Mouse (Mus musculus) cerebellum, adult 2 months (tissue): ENCODE results near the gene Pacs2. TPM values are rescaled to one million over a fixed set of nuclear protein-coding genes. Genes with fewer than 3 reads are reported as not detected.

Experiments
- DNase-seq, 2 experiments: peaks; one replicate each; pipeline ENCODE4 v3.0.0; 2021
- H3K27ac ChIP-seq: fragments of 200-500 bp; 2 replicates; pipeline ENCODE4 v1.5.1; 2012; ENCODE audit warnings: low read length, control low read depth, inconsistent platforms; ENCODE audit not compliant: insufficient read depth
- H3K27me3 ChIP-seq: fragments of 200-500 bp; 2 replicates; pipeline ENCODE4 v1.6.1; 2012; ENCODE audit warnings: inconsistent platforms, mild to moderate bottlenecking, low read length, moderate library complexity; ENCODE audit not compliant: control insufficient read depth, insufficient read depth
- H3K4me1 ChIP-seq: fragments of 200-500 bp; 2 replicates; pipeline ENCODE4 v1.6.1; 2011; ENCODE audit warnings: low read length; ENCODE audit not compliant: control insufficient read depth, insufficient read depth
- H3K4me3 ChIP-seq: fragments of 200-500 bp; replicated peaks from 2 replicates; pipeline ENCODE3; 2011; ENCODE audit warnings: mild to moderate bottlenecking, low read depth, low read length, control low read depth; ENCODE audit not compliant: insufficient read depth
- CTCF ChIP-seq: fragments of 200-500 bp; IDR thresholded peaks from 2 replicates; pipeline ENCODE4 v1.5.1; 2011; ENCODE audit warnings: low read depth, mild to moderate bottlenecking, control low read depth, low read length, moderate library complexity, borderline replicate concordance; ENCODE audit not compliant: insufficient read depth
- POLR2A ChIP-seq: fragments of 200-500 bp; IDR thresholded peaks from 2 replicates; pipeline ENCODE4 v1.6.1; 2011; ENCODE audit warnings: low read length, control low read depth, borderline replicate concordance; ENCODE audit not compliant: insufficient read depth
- WGBS: fragments of 180-500 bp; shearing (Covaris S2); methylation state at CpG from one replicate; pipeline ENCODE4 v1.1.7; 2018; 5-methylcytosine and 5-hydroxymethylcytosine counted together
- polyA plus RNA-seq: library from polyadenylated mRNA; depleted of rRNA; stranded (reverse); fragments of >200 nt; gene quantifications from 2 replicates; pipeline ENCODE4 v1.2.3, GENCODE M21; 2012

The Pacs2 gene
- polyA plus RNA-seq, 1 experiment = 151 TPM

DNA sequence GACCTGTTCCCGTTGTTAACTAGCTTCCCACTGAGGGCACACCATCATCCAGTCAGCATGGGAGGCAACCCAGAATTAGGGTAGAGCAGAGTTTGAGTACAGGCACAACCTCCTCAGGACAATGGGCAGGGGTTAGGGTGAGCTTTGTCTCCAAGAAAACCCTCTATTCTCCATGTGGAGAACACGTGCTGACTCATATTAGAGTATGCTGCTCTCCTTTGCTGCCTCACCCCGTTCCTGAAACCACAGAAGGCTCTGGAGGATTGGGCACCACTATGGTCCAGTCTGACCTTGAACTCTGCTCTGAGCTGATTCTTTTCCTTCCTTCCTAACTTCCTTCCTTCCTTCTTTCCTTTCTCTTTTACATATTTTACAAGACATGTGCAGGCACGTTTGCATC is 24.1 kb downstream of the Pacs2 start:
- Histone ChIP-seq H3K27me3 (no peaks in the 10 kb centered on the region), H3K4me3 (no peak overlapping the region), H3K27ac (no peak overlapping the region), H3K4me1 (peaks cover 8% of the 10 kb centered on the region)
- DNase-seq = no peak
- 92% methylated on average over 4 of the region's 4 CpGs for WGBS
- TF ChIP-seq POLR2A (no peak), CTCF (no peak)

DNA sequence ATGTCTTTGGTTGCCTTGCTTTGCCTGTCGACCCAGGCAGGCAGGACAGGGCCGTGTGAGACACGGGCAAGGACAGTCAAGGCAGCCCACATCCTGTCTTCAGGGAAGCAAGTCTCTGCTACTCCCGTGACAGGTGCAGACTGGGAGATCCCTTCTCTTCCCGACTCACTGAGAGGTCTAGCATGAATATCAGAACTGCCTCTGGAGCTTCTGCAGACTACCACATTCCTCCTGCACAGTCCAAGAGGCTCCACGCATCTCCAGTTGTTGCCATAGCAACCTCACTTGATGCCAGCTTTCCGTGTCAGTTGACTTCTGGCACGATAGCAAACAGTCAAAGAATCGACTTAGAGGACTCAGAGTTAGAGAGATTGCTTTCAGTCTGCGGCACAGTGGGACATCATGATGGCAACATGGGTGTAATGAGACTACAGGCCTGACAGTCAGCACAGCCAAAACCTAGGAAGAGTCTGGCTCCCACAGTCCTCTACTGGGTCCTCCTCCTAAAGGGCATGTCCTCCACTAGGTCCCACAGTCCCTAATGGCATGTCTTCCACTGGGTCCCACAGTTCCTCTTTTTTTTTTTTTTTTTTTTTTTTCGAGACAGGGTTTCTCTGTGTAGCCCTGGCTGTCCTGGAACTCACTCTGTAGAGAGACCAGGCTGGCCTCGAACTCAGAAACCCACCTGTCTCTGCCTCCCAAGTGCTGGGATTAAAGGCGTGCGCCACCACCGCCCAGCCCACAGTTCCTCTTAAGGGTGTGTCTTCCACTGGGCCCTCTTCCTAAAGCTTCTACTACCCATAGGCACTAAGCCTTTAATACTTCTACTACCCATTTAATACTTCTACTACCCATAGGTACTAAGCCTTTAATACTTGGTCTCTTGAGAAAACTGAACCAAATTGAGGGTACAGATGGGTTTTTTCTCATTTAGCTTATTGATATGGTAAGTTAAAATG is 27.5 kb downstream of the Pacs2 start:
- Histone ChIP-seq H3K27ac (peak overlapping the region; percentile 24; the same call in 1 of the 2 replicates), H3K4me1 (peaks cover 23% of the 10 kb centered on the region), H3K27me3 (no peaks in the 10 kb centered on the region), H3K4me3 (no peak overlapping the region)
- peak; percentile 62 to 74 for DNase-seq
- TF ChIP-seq CTCF = no peak
- no peak for TF ChIP-seq POLR2A
- WGBS = 30% methylated on average over 15 of the region's 15 CpGs

DNA sequence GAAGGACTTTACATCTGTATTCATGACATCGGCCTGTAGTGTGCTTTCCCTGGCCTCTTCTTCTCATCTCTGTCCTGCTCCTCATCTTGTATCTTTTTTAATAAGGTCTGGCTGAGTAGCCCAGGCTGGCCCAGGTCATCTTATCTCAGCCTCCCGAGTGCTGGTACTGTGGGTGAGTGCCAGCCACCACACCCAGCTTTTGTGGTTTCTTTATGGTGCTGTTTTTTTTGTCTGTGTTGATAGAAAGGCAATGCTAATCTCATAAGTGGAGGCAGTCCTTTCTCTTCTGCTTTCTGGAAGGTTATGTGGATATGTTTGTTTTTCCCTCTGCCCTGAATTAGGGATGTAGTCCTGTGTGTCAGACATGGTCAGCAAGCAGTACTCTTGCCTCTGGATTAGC is 28.2 kb downstream of the Pacs2 start:
- H3K27me3 ChIP-seq = no peaks in the 10 kb centered on the region
- no peak for DNase-seq
- no peak for TF ChIP-seq CTCF
- TF ChIP-seq POLR2A = no peak
- 81% methylated on average over 2 of the region's 2 CpGs for WGBS
- H3K4me3 ChIP-seq = no peak overlapping the region
- H3K4me1 ChIP-seq = peaks cover 24% of the 10 kb centered on the region
- no peak overlapping the region for H3K27ac ChIP-seq

DNA sequence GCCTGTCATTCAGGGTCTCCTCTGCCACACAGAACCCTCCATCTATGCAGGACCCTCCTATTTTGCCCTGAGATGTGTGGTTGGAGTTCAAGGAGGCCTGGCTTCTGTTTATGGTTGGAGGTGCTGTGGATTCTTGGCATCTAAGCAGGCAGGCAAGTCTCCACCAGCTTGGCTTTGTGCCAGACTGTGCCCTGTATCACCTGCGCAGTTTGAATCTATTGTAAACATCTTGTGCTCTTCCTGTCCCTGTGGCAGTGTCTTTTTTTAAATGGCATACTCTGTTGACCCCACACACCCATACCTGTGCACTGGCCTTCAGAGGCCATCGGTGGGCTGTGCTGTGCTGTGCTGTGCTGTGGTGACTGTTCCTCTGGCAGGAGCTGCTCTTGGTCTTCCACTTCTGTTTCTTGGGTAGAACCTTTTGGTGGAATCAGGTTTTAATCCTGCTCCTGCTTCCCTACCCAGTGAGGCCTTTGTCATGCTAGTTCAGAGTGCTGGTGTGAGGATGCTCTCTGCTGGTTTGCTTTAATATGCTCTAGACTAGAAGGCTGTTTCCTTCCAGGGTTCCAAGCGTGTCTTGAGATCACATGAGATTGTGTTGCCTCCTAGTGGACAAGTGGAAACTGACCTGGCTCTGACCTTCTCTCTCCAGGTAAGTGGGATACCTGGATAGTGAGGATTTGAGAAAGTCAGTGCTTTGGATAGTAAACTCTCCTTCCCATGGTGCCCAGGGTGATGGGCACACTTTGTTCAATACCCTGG is 30.8 kb downstream of the Pacs2 start:
- DNase-seq = peak; percentile 76 to 80
- TF ChIP-seq POLR2A (no peak), CTCF (peak; percentile 79)

DNA sequence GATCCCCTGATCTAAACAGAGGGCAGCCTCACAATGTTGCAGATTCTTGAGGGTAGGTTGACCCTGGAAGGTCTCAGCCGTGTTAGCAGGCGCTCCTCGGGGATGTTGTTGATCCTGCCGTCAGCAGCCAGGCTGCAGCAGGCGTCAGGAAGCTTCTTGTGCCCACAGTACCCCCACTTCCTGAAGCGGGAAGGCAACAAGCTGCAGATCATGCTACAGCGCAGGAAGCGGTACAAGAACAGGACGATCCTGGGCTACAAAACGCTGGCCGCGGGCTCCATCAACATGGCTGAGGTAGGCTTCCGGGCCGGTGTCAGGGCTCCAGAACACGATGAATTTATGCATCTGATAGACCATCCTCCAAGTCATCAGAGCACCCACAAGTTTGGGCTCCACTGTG is 32.6 kb downstream of the Pacs2 start:
- no peaks in the 10 kb centered on the region for H3K27me3 ChIP-seq
- no peak overlapping the region for H3K27ac ChIP-seq
- no peak for TF ChIP-seq POLR2A
- no peak for TF ChIP-seq CTCF
- DNase-seq = no peak
- no peak overlapping the region for H3K4me3 ChIP-seq
- WGBS = 88% methylated on average over 15 of the region's 15 CpGs
- peaks cover 19% of the 10 kb centered on the region for H3K4me1 ChIP-seq

More for the DNA sequence above, 30.8 kb downstream of the Pacs2 start:
- Histone ChIP-seq H3K4me3 (no peak overlapping the region), H3K4me1 (peaks cover 26% of the 10 kb centered on the region), H3K27me3 (no peaks in the 10 kb centered on the region), H3K27ac (peak overlapping the region; percentile 19)
- WGBS = 19% methylated on average over 3 of the region's 3 CpGs

DNA sequence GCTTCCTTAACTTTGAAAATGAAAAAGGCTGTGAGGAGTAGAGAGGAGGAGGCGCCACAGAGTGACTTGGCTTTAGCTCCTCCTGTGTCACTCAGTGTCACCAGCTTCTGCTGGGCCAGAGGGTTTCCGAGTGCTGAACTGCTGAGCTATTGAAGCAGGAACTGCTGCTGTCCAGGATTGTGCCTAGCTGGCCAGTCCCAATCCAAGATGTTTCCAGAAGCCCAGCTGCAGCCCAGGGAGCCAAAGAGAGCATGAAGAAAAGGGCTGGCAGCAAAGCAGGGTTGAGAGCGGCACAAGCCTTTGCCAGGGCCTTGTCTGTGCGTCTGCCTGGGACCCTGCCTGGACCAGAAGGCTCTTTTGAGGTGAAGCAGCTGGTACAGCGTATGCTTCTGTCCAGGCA is 33.8 kb downstream of the Pacs2 start:
- Histone ChIP-seq H3K27ac (no peak overlapping the region), H3K4me1 (peaks cover 19% of the 10 kb centered on the region), H3K27me3 (no peaks in the 10 kb centered on the region), H3K4me3 (no peak overlapping the region)
- 53% methylated on average over 5 of the region's 5 CpGs for WGBS
- no peak for TF ChIP-seq POLR2A
- TF ChIP-seq CTCF = no peak
- peak in 1 of 2 experiments; percentile 44 for DNase-seq

DNA sequence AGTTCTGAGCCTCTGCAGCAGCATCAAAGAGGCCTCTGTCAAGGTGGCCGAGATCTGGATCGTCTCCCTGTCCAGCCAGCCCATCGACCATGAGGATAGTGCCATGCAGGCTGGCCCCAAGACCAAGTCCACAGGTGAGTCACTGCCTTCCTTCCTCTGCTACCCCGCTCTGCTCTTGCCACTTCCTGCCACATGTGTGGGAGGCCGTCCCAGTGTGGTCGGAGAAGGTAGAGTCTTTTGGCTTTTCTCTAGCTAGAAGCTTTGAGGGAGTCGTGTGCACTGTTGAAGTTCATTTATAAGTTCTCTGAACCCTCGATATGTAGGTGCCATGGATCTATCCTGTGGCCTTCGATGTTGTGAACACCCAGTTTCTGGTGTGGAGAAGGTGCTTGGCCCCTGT is 35.5 kb downstream of the Pacs2 start:
- 92% methylated on average over 9 of the region's 9 CpGs for WGBS
- peaks cover 7% of the 10 kb centered on the region for H3K4me1 ChIP-seq
- TF ChIP-seq CTCF = no peak
- no peak for TF ChIP-seq POLR2A
- no peak overlapping the region for H3K27ac ChIP-seq
- H3K27me3 ChIP-seq = no peaks in the 10 kb centered on the region
- H3K4me3 ChIP-seq = no peak overlapping the region
- DNase-seq = no peak
